Mouse (Mus musculus): ENCODE measurements at regions not wholly inside any gene's neighbourhood (a gene's known extent, or its start where the extent isn't known, plus 50 kb on each side); places are given as distances from the start of the nearest gene placed in this dataset.
"Not testable (repeated sequence)": the region's sequence is repeated elsewhere in the genome, so short reads cannot be mapped to it uniquely, and the experiment has no call there.

DNA sequence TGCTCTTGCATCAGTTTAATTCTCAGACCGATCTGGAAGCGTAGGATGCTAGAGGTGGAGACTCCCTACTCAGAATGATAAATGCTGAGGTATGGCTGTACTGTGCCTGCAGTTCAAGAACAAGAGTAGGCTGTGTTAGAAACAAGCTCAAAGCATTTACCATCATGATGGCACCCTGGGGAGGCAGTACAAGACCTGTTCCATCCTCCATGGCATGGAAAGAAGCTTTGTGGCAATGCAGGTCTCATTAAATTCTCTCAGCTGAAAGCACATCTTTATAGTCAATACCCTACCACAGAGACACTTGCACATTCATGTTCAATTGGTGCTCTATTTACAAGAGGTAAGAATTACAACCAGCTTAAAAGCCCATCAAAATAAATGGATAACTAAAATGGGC lies 209.5 kb downstream of the Tbl1xr1 start:
- ATAC-seq, result no peak

DNA sequence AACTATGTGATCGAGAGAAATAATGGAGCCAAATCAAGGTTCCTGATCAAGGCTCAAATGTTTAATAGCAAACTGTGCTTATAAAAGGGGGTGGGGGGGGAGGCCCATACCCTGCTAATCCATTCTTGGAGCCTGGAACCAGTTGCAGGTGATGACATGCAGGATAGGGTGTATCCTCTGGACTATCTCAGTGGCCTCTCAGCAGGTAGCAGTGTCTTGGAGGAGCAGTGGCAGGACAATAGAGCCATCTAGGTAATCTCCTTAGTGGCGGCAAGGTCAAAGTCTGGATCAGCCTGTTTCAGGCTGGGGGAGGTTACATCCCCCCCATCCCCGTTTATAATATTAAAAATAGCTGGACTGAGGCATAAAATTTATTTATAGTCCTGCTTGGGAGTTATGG lies 217.0 kb downstream of the Tbl1xr1 start:
- ATAC-seq, result no peak

DNA sequence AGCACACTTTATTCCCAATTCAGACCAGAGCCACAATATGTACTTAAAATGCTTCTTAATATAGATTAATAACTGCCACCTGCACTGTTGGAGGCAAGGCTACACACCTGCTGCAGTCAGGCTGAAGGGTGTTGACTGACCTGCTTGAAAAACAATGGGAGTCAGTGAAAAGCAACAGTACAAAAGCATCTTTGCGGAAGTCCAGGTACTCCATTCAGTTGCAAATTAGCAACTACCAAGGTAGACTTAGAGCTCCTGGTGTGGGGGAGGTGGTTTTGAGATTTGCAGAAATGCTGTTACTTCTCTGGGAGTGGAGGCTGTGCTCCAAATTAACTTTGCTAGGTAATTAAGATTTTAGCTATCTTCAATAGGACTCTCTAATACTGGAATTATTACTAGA lies 217.6 kb downstream of the Tbl1xr1 start:
- ATAC-seq, result not testable (repeated sequence)

DNA sequence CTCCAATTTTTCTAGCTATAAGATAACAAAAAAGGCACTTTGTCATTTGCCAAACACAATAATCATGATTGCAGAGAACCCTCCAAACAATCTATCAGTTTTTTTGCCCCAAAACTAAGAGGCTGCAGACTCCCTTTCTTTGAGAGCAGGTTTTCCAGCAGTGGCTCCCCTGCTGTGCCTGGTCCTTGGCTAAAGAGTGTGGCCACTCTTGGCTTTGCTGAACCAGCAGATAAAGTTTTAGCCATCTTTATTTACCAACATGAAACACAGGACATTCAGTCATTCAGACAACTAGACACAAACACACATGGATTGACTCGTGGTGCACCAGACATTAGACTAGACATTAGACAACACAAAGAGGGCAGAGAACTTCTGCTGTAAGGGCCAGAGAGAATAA lies 220.5 kb downstream of the Tbl1xr1 start:
- ATAC-seq, result not testable (repeated sequence)

DNA sequence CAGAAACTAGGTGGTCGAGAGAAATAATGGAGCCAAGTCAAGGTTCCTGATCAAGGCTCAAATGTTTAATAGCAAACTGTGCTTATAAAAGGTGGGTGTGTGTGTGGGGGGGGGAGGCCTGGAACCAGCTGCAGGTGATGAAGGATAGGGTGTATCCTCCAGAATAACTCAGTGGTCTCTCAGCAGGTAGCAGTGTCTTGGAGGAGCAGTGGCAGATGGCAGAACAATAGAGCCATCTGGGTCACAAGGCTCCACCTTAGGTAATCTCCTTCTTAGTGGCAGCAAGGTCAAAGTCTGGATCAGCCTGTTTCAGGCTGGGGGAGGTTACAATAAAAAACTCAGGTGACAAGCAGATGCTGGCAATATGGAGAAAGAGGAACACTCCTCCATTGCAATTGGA lies 221.4 kb downstream of the Tbl1xr1 start:
- not testable (repeated sequence) for ATAC-seq

DNA sequence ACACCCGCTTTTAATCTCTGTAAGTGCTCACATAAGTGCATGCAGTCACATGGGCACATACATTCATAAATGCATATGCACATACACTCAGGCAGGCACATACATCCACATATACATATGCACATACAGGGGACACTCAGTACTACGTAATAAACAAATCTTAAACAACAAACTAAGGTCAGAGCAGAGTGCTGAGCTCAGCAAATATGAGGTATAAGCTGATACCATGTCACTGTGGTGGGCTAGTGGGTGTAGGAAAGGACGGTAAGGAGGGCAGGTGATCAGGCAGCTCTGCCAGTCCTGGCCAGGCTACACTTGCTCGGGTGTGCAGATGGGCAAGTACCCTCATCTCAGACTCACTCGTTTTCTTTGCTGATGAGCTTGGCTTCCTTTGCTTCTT lies 224.1 kb downstream of the Tbl1xr1 start:
- ATAC-seq, result no peak

DNA sequence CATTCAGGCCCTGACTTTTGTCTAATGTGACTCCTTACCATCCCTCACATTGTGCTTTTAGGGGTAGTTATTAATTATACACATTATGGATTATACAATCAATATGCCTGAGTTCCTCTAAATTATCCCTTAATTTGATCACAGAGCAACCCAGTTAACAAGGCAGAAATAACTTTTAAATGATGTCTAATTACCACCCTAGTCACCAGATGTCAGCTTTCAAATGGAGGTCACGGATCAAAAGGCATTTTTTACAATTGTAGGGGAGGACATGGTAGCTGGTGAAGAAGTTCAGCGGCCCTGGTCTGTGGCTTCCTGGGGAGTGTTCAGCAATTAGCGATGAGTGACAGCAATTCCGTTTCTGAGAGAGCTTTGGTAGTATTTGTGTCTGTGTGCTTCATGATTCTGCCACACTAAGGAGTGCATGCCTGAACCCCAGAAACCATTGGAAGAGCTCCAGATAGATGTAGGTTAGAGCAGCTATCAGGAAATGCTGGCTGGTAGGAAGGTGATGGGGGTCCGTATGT lies 225.6 kb downstream of the Tbl1xr1 start:
- no peak for ATAC-seq

DNA sequence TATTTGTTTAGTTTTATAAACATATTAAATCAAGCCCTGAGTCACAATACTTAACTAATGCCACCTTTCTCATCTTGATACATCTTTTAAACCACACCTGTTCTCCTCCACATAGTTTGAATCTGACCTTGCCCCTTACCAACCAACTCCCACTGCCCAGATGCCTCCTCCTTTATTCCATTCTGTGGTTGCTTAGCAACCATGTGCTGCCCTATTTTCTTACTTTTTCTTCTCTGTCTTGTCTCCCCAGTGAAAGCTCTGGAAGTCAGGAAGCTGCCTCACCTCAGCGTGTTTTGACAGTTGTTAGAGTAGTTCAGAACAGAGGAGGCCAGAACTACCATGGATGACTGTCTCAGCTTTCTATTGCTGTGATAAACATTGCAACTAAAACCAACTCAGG lies 227.7 kb downstream of the Tbl1xr1 start:
- no peak for ATAC-seq

DNA sequence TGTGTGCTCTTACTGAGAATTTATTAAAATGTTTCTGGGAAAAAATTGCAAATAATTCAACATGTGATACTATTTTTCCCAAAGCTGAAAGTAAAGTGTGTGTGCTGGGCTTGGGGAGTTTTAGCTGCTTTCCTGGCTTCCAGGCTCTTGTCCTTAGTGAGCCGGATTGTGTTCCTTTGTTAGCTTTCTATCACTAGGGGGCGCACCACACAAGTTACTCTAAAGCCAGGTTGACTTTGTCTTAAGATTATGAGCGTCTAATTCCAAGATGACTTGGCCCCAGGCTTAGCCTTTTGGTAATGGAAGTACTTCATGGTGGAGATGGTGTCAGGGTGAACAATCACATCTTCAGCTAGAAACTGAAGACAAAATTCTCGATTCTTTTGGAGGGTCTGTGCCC lies 230.2 kb downstream of the Tbl1xr1 start:
- no peak for ATAC-seq

DNA sequence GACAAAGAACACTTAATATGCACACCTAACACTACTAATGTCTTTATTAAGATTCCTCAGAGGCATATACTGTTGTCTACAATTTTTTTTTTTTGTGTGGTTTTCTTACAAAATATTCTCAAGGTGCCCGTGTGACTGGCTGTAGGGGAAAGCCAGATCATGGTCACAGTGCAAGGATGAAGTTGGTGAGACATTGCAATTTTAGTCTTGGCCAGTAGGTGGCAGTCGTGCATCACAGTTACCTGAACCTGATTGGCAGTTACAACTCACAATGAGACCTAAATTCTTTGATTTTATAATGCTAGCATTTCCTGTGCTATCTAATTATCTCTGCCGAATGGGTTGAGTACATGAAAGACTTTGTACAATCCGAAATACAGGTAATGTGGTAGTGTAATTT lies 232.5 kb downstream of the Tbl1xr1 start:
- ATAC-seq, result peak; percentile 67

DNA sequence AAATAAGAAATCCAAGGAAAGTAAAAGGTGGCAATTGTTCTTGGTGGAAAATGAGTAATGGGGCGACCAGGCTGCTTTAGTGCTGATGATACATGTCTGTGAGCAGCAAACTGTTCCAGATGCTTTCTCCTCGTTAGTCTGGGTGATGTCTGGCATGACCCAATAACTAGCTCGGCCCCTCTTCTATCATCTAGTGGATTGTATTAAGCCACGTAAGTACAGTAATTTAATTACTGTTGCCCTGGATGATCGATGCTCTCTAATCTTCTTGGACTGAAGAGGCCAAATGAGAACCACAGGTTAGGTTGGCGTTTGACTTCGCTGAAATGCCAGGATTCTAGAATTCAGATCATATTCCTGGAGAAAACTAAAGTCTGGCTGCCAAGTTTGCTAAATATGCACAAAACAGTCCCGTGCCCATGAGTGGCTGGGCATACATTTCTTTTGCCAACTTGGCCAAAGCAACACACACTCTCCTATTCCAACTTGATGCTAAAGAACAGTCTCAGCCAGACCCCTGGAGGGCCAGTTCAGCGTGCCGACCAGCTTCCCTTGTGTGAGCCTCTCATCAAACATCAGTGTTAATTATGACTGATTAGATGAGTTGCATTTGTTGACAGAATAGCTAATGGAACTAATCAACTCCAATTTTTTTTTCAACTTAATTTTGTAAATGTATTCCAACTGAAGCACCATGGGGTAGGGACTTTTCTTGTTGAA lies 240.2 kb downstream of the Tbl1xr1 start:
- no peak for ATAC-seq

DNA sequence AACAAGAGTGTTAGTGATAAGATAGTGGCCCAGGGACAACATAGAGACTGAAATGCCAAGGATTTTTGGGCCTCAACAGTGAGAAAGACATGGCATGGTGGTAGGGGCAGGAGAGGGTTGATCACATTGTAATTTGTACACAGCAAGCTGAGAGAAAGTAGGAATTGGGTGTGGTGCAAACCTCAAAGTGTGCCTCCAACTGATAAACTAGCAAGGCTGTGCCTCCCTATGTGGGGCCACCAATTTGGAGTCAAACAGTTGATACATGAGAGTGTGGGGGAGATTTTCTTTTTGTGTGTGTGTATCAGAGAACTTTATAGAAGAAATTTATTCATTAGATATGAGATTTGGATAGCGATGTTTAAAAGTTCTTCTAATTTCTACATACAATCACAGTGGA lies 244.0 kb downstream of the Tbl1xr1 start:
- not testable (repeated sequence) for ATAC-seq

DNA sequence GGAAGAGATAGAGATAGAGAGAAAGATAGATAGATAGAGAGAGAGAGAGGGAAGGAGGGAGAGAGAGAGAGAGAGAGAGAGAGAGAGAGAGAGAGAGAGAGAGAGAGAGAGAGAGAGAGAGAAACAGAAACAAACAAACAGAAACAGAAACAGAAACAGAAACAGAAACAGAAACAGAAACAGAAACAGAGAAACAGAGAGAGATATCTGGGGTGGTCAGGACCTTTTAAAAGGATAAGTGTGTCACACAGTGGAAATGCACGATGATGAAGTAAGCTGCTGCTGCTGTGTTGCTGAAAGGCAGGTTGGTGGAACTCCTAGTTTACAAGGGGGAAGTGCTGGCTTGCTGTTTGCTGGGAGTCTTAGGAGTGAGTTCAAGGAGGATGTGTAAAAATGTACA lies 254.8 kb downstream of the Tbl1xr1 start:
- ATAC-seq, result no peak

All from inflammation-experienced regulatory T-cells, adult 6 months (primary cell).